Mouse (Mus musculus): ENCODE results near the gene Elavl4.

Gene Elavl4

DNA sequence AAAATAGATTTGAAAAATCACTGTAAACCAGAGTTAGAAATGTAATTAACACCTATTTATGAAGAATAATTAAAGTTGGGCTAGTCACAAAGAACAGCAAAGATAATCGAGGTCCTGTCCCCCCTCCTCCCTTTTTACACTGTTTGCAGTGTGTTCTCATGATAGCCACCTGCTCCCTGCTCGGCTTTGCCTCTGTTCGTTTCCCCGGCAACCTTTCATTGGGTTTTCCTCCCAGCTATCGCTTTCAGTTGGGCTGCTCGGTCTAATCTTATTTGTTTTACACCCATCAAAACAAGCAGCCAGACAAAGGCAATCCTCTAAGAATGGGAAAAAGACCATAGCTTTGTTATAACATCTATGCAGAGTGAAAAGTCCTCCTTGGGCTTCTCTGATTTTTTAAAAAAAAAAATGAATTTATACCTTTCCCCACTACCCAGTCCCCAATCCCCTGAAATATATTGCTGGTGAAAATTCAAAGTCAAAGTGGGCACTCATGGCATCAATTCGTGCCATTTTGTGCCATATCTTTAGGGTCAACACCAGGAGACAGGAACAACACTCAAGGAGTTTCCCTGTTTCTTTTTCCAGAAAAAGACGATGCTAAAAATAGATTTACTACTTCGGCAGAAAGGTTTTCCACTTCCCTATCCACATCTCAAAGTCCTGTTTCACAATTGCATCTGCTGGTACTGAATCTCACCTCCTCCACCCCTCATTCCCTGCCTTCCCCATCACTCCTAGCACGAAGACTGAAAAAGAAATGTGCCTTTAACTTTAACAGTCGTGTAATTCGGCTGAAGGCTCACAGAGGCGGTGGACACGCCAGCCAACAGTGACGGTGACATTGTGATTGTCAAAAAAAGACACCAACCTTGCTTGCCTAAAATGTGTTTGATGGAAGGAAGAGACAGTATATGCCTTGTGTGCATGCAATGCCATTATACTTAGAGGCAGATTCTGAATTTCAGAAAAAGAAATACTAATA is 66.1 kb downstream of the Elavl4 start:
- in situ Hi-C loops (cut with MboI; ENCODE audit: low pct_unique_long_range_greater_than_20kb in 1 of 2, low sequenced_read_pairs in 2 of 2, unreplicated experiment in 1 of 2) = no loop called here

GRCm38 (mm10) chr4:110284446-110284845 is 67.3 kb downstream of the Elavl4 start:
- in situ Hi-C loops (cut with MboI; ENCODE audit: low pct_unique_long_range_greater_than_20kb in 1 of 2, low sequenced_read_pairs in 2 of 2, unreplicated experiment in 1 of 2) = no loop called here

GRCm38 (mm10) chr4:110270046-110270445 is 81.7 kb downstream of the Elavl4 start:
- in situ Hi-C loops (cut with MboI; ENCODE audit: low pct_unique_long_range_greater_than_20kb in 1 of 2, low sequenced_read_pairs in 2 of 2, unreplicated experiment in 1 of 2) = no loop called here

GRCm38 (mm10) chr4:110266804-110267575 is 84.7 kb downstream of the Elavl4 start:
- in situ Hi-C loops (cut with MboI; ENCODE audit: low pct_unique_long_range_greater_than_20kb in 1 of 2, low sequenced_read_pairs in 2 of 2, unreplicated experiment in 1 of 2) = no loop called here

DNA sequence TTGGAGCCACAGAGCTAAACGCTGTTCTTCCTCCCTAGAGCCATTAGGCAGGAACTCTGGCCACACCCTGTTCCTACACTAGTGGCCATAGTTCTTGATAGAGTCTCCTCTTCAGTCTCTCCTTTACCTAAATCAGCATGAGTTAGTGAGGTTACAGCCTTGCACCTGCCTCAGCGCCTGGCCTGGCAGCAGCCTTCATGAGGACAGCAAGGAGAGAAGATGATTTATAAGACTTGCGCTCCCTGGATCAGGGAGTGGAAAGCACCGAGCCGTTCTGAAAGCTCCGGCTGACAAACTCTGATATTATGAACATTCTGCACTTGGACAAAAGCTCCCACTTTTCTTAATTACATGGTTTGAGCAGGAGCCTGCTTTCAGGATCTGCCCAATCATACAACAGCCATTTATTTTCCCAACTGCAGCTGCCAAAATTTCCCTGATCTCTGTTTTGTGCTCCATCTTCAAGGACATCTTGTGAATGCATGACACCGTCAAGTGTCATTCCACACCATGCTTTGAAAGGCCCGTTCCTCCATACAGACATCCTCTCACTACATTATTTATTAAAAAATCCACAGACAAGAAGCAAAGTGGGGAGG is 87.3 kb downstream of the Elavl4 start:
- in situ Hi-C loops (cut with MboI; ENCODE audit: low pct_unique_long_range_greater_than_20kb in 1 of 2, low sequenced_read_pairs in 2 of 2, unreplicated experiment in 1 of 2) = no loop called here

DNA sequence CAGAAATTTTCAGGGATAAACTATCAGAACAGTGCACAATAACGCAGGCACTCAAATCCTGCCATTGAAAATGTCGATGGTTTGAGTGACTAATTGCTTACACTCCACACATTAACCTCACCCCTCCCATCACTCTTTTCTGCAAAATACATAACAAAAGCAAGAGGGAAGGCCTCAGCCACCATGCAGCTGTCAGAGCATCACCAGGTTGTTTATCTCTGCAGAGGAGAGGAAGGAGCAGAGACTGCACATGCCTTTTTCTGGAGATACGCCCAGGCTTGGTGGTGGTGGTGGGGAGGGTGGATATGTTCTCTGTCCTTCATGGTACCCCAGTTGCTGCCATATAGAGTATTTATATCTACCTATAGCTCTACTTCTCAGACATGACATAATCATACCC is 94.3 kb downstream of the Elavl4 start:
- in situ Hi-C loops (cut with MboI; ENCODE audit: low pct_unique_long_range_greater_than_20kb in 1 of 2, low sequenced_read_pairs in 2 of 2, unreplicated experiment in 1 of 2) = no loop called here

DNA sequence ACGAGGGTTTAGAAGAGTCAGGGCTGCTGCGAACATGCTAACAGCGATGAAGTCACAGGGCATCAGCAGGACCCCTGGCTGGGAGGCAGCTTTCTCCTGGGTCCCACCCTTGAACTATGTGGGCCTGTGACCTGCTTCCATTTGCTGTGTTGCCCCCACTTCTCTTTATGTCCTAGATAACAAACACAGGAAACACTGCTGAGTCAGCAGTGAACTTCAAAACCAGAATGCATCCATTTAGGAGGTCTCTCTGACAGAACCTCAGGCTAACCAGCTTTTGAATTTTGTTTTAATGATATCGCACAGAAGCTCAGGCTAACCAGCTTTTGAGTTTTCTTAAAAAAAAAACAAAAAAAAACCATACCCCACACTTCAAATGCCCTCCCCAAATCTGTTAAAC is 96.1 kb downstream of the Elavl4 start:
- in situ Hi-C loops (cut with MboI; ENCODE audit: low pct_unique_long_range_greater_than_20kb in 1 of 2, low sequenced_read_pairs in 2 of 2, unreplicated experiment in 1 of 2) = no loop called here

- in situ Hi-C loops (cut with MboI; ENCODE audit: low pct_unique_long_range_greater_than_20kb in 1 of 2, low sequenced_read_pairs in 2 of 2, unreplicated experiment in 1 of 2) = no loop called here
Measured at GRCm38 (mm10) chr4:110250055-110250454, 101.7 kb downstream of the Elavl4 start.

GRCm38 (mm10) chr4:110242879-110243278 is 108.8 kb downstream of the Elavl4 start:
- in situ Hi-C loops (cut with MboI; ENCODE audit: low pct_unique_long_range_greater_than_20kb in 1 of 2, low sequenced_read_pairs in 2 of 2, unreplicated experiment in 1 of 2) = no loop called here

DNA sequence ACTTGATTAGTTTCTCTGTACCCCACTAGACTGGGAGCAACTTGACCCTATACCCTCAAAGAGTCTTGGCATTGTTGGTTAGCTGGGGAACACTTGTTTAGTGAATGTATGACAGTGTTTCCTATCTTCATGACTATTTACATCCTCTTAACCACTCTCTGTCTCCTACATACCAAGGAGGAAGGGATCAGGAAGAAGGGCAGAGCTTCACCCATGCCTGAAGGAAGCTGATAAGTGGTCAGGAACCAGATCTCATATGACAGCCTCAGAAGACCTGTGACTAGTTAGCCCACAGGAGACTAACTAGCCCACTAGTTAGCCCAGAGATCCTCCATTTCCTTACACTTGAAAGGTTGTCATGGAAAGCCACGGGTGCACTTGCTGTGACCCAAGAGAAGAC is 117.2 kb downstream of the Elavl4 start:
- in situ Hi-C loops (cut with MboI; ENCODE audit: low pct_unique_long_range_greater_than_20kb in 1 of 2, low sequenced_read_pairs in 2 of 2, unreplicated experiment in 1 of 2) = no loop called here

DNA sequence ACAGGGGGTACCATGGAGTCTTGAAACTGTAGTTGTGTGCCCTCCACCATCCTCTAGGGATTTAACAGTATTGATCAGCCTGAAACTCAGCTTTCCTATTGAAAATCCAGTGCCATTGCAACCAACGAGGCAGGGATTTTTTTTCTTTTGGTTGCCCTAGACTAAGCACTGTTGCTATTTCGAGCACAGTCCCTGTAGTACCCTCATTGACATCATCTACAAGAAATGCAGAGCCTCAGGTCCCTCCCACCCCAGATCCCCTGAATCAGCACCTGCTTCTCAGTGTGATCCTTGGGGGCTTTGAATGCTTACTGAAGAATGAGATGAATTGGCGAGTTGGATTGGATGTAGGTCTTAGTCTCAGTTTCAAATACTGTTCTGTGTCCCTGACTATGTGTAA is 119.4 kb downstream of the Elavl4 start:
- in situ Hi-C loops (cut with MboI; ENCODE audit: low pct_unique_long_range_greater_than_20kb in 1 of 2, low sequenced_read_pairs in 2 of 2, unreplicated experiment in 1 of 2) = no loop called here

GRCm38 (mm10) chr4:110231799-110232198 is 119.9 kb downstream of the Elavl4 start:
- in situ Hi-C loops (cut with MboI; ENCODE audit: low pct_unique_long_range_greater_than_20kb in 1 of 2, low sequenced_read_pairs in 2 of 2, unreplicated experiment in 1 of 2) = no loop called here

GRCm38 (mm10) chr4:110229652-110230051 is 122.1 kb downstream of the Elavl4 start:
- in situ Hi-C loops (cut with MboI; ENCODE audit: low pct_unique_long_range_greater_than_20kb in 1 of 2, low sequenced_read_pairs in 2 of 2, unreplicated experiment in 1 of 2) = no loop called here

- in situ Hi-C loops (cut with MboI; ENCODE audit: low pct_unique_long_range_greater_than_20kb in 1 of 2, low sequenced_read_pairs in 2 of 2, unreplicated experiment in 1 of 2) = no loop called here
Measured at GRCm38 (mm10) chr4:110229238-110229637, 122.5 kb downstream of the Elavl4 start.

DNA sequence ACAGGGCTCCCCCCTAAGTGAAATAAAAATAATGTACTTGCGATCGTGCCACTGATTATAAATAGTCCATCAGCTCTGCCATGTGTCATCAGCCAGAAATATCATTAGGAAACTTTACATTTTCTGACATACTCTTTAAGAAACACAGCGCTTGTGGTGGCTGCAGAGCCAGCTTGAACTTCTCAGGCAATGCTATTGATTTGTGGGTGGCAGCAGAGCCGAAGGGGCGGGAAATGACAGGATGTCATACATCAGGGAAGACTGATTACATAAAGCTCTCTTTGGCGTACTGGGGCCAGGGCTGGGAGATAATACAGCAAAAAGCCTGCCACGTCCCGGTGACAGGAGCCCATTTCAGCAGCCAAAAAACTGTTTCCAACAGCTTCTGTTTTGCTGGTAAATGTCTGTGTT is 124.1 kb downstream of the Elavl4 start:
- in situ Hi-C loops (cut with MboI; ENCODE audit: low pct_unique_long_range_greater_than_20kb in 1 of 2, low sequenced_read_pairs in 2 of 2, unreplicated experiment in 1 of 2) = no loop called here

DNA sequence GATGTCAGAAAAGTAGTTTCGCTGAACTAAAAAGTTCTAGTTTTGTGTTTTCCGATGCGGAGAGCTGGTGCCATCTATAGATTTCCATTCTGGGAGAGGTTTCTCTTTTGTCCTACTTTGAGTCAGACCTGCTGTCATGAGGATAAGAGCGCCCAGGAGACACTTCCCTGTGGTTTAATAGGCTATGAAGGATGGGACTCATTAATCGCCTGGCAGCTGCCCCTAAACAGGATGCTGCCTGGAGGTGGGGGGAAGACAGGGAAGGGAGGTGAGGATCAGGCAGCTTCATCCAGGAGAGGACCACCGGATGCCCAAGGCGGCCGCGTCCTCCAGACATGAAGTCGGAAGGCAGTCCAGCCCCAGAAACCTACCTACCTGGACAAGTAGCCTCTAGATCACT is 126.2 kb downstream of the Elavl4 start:
- in situ Hi-C loops (cut with MboI; ENCODE audit: low pct_unique_long_range_greater_than_20kb in 1 of 2, low sequenced_read_pairs in 2 of 2, unreplicated experiment in 1 of 2) = no loop called here

GRCm38 (mm10) chr4:110218819-110219218 is 132.9 kb downstream of the Elavl4 start:
- in situ Hi-C loops (cut with MboI; ENCODE audit: low pct_unique_long_range_greater_than_20kb in 1 of 2, low sequenced_read_pairs in 2 of 2, unreplicated experiment in 1 of 2) = no loop called here

DNA sequence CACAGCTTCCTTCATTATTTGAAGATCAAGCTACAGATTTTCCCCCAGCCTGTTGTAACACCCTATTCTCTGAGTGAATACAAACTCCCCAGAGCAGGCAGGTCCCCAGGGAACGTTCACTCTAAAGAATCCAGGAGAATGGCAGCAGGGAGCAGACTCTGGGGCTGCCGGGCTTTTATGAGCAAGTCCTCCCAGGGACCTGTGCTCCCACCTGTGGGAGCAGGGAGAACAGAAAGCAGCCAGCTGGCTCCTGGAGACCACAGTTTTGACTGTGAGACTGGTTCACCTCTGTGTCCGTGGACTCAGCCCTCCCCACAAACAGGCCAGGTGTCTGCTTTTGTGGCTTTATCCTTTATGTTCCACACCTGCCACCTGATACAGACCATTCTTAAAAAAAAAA is 134.2 kb downstream of the Elavl4 start:
- in situ Hi-C loops (cut with MboI; ENCODE audit: low pct_unique_long_range_greater_than_20kb in 1 of 2, low sequenced_read_pairs in 2 of 2, unreplicated experiment in 1 of 2) = no loop called here

- in situ Hi-C loops (cut with MboI; ENCODE audit: low pct_unique_long_range_greater_than_20kb in 1 of 2, low sequenced_read_pairs in 2 of 2, unreplicated experiment in 1 of 2) = no loop called here
Measured at GRCm38 (mm10) chr4:110214543-110214942, 137.2 kb downstream of the Elavl4 start.

Data from mouse embryonic stem cell (cell line).